Mouse (Mus musculus): ENCODE measurements around the gene Irgc1. TPM values are rescaled to one million over a fixed set of nuclear protein-coding genes. Genes with fewer than 3 reads are reported as not detected.

Gene Irgc1
- total RNA-seq, 2 experiments from 2014 or later = 0.37 TPM; not detected in 1

DNA sequence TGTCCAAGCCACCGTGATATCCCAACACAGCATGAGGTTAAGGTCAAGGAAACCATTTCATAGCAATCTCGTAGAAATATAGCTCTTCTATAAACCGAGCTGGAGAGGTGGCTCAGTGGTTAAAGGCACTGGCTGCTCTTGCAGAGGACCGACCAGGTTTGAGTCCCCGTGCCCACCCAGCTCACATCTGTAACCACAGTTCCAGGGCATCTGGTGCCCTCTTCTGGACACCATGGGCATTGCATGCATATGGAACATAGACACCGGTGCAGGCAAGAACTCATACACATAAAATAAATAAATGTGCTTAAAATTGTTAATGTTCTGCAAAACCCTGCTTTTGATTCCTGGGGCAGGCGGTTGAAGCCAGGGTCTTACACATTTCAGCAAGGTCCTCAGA is 20.8 kb upstream of the Irgc1 start:
- DNase-seq (ENCODE audit: low spot score in 2 of 2) = no peak

- DNase-seq (ENCODE audit: low spot score in 2 of 2) = no peak
Observed at GRCm38 (mm10) chr7:24472442-24472841, 20.3 kb upstream of the Irgc1 start.

- DNase-seq (ENCODE audit: low spot score in 2 of 2) = no peak
Observed at GRCm38 (mm10) chr7:24470356-24470755, 18.3 kb upstream of the Irgc1 start.

DNA sequence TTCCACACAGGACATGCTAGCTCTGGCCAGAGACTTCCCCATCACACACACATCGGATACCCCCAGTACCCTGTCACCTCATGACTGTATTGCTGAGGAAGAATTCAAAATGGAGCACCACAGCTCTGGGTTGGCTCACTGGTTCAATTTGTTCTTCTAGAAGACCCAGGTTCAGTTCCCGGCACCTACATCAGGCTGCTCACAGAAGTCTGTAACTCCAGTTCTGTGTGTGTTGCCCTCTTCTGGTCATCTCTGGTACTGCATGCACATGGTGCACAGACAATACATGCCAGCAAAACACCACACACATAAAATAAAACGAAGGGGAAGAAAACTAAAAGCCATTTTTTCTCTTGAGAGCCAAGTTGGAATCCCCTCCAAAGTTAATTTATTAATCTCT is 17.0 kb upstream of the Irgc1 start:
- DNase-seq (ENCODE audit: low spot score in 2 of 2) = no peak

DNA sequence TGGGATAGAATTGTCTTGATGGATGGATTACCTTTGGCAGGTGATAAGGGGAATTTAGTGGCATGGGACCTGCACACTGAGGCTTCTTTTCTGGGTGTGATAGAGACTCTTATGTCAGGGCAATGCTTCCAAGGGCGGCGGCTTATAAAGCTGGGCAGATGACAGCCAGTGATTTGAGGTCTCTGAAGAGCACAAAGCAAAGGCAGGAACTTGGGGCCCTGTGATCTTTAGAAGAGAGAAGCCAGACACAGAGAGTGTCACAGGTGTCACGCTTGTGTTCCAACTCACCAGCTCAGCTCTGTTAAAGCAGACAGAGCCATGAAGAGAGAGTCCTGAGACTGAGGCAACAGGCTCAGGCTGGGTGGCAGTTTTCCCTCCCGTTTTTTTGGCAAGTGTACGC is 15.8 kb upstream of the Irgc1 start:
- DNase-seq (ENCODE audit: low spot score in 2 of 2) = no peak

DNA sequence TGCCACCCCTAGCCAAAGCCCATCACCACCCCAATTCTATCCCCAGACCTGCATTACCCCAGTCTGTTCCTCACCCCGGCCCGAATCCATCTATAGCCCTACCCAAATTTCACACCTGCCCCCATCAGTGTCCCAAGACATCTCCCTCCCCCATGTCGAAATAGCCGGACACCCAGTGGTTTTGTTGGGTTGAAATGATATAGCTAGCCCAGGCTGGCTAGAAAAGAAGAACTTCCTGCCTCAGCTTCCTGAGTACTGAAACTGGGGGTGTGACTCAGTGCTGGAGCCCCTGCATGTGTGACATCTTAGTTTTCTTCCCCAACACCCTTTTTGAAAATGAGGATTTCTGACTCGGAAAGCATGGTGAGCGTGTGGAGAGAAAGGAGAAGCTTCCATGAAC is 14.7 kb upstream of the Irgc1 start:
- no peak for DNase-seq (ENCODE audit: low spot score in 2 of 2)

GRCm38 (mm10) chr7:24462388-24463319 is 10.6 kb upstream of the Irgc1 start, which contains the start of gene Plaur:
TSS of gene Plaur (plus strand) at chr7:24462484.
- no peak for DNase-seq (ENCODE audit: low spot score in 2 of 2)

DNA sequence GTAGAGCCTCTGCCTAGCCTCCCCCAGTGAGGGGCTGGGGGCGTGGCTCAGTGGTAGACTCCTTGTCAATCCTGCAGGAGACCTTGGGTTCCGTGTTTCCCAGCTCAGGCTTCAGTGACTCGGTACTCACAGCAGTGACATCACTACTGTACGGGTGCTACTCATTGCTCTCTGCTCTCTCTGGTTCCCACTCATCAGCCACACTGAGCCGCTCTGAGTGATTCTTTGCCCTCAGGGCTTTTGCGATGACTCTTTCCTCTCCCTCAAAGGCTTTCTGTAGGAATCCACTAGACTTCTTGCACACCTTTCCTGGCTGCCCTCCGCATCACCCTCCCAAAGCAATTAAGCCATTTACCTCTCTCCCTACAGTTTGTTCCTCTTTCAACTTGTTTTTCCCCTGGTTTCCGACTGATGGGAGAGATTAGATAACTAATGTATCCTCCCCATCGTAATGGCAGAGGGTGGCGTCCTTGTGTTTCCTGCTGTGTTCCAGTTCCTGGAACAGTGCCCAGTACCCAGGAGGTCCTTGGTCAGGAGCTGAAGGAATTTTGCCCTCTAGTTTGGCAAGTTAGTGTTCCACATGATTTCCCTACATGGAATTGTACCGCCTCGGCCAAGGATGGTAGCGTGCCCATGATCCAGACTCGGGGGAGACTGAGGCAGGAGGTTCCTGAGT is 9.4 kb upstream of the Irgc1 start:
- DNase-seq (ENCODE audit: low spot score in 2 of 2) = no peak

GRCm38 (mm10) chr7:24459843-24460242 is 7.7 kb upstream of the Irgc1 start:
- no peak for DNase-seq (ENCODE audit: low spot score in 2 of 2)

GRCm38 (mm10) chr7:24459440-24459839 is 7.3 kb upstream of the Irgc1 start:
- no peak for DNase-seq (ENCODE audit: low spot score in 2 of 2)

- no peak for DNase-seq (ENCODE audit: low spot score in 2 of 2)
Observed at GRCm38 (mm10) chr7:24457726-24458370, 5.8 kb upstream of the Irgc1 start.

DNA sequence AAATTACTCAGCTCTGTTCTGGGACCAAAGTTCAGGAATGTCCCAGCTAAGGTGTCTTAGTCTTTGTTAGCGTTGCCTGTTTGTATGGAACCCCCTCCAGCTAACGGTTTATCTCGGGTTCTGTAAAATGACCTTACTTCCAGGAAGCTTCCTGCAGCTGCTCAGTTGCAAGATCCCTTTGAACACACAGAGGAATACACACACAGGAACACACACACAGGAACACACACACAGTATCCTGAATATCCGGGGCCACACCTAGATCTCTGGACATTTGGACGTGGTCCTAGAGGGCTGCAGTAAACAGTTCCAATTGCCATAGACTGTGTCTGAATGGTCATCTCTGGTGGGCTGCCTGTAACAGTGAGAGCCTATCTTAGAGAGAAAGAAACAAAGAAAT is 3.6 kb upstream of the Irgc1 start:
- no peak for DNase-seq (ENCODE audit: low spot score in 2 of 2)

- no peak for DNase-seq (ENCODE audit: low spot score in 2 of 2)
Observed at GRCm38 (mm10) chr7:24454199-24454598, 2.1 kb upstream of the Irgc1 start.

DNA sequence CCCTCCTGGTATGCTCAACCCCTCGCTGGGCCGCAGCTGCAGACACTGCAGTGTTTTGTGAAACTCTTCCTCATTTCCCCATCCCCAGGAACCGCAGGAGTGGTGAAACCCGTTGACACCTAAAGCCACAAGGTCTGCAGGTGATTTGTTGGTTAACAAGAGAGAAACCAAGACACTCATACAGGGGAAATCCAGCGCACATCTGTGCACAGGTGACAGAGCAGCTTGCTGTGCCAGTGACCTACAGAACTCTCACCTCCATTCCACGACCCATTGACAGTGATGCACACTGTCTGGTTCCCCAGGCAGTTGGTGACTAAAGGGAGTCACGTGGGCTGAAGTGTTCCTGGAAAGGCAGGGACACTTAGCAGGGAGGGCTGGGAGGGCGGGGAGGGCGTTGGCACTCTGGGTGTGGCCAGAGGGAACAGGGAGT is 1.5 kb downstream of the Irgc1 start:
- no peak for DNase-seq (ENCODE audit: low spot score in 2 of 2)

GRCm38 (mm10) chr7:24448782-24449517 is 3.1 kb downstream of the Irgc1 start:
- peak in 1 of 2 experiments; percentile 36 for DNase-seq (ENCODE audit: low spot score in 2 of 2)

DNA sequence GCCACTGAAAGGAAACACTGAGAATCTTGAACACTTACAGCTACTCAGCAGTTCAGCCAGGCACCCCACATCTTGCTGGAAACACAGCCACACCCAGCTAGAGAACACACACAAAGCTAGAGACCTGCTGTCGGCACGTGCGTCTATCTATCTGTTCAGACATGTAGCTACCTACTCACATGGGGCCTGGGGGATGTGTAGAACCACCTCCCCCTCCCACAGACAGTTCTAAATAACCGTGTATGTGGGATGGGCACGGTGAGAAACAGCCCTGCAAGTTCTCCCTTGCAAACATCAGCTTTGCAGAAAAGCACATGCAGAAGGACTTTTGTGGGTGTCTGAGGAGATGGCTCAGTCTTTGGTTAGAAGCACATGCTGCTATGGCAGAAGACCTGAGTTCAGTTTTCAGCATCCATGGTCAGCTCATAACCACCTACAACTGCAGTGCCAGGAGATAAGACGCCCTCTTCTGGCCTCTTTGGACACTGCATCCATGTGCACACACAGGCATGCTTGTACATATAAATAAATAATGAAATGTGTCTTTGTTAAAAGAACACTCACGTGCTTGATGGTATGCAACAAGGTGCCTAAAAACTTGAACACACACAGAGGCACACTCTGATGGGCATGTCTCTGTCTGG is 5.3 kb downstream of the Irgc1 start:
- DNase-seq (ENCODE audit: low spot score in 2 of 2) = peak in 1 of 2 experiments; percentile 60

GRCm38 (mm10) chr7:24445266-24445926 is 6.7 kb downstream of the Irgc1 start:
- no peak for DNase-seq (ENCODE audit: low spot score in 2 of 2)

GRCm38 (mm10) chr7:24442313-24442712 is 9.8 kb downstream of the Irgc1 start:
- DNase-seq (ENCODE audit: low spot score in 2 of 2) = no peak

DNA sequence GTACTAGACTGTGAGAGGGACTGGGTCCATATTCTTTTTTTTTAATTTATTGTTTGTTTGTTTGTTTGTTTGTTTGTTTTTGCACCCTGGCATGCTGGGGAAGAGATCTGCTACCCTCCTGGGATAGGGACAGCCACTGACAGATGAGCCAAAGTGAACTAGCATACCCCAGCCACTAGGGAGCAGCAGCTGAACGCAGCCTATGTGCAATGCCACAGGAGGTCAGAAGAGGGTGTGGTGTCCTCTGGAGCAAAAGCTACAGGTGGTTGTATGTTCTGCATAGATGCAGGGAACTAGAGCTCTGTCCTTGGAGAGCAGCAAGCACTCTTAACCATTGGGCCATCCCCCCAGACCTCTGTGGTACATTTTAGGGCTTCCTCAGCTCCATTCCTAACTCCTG is 10.3 kb downstream of the Irgc1 start:
- peak in 1 of 2 experiments; percentile 57 for DNase-seq (ENCODE audit: low spot score in 2 of 2)

DNA sequence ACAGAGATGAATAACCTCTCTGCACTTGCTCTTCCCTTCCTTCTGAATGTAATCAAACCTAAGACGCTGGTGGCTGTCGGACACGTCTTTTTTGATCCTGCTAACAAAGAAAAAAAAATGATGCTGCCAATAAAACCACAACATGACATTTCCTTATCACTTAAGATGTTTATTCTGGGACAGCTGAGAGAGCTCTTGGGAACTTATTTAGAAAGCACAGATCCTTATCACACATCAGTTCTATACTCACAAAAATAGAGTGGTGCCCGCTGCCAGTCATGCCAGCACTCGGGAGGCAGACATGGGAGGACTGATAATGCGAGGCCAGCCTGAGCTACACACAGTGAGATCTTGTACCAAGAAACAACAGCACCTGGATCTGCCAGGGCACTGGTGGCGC is 12.2 kb downstream of the Irgc1 start:
- no peak for DNase-seq (ENCODE audit: low spot score in 2 of 2)

All from left cerebral cortex, adult 18-20 months (tissue).